Mouse (Mus musculus): ENCODE data around the gene Itga4. TPM values are rescaled to one million over a fixed set of nuclear protein-coding genes. Genes with fewer than 3 reads are reported as not detected.

Gene Itga4
- polyA plus RNA-seq, 1 experiment from 2014 or later, result 5.4 TPM

DNA sequence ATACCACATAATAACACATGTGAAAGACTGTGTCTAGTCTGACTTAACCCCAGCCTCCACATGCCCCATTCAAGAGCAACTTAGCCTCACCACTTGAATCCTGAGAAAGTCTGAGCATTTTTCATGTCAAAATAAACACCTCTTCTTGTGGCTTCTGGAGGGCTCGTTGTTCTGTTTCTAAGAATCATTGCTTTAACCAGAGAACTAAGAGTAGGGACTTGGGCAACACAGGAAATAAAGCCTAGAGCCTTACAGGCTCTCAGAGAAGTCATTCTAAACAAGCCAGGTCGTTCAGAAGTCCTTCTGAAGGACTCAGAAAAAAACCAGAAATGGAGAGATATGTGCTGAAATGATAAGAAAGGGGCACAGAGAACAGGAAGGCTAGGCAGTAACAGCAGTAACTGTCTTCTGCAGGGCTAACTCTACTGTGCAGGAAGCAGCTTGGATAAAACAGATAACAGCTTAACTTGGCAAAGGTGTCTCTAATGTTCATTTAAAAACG is 14.9 kb downstream of the Itga4 start:
- Histone ChIP-seq H3K9ac (no peak overlapping the region), H3K36me3 (no peaks in the 10 kb centered on the region), H3K27me3 (no peaks in the 10 kb centered on the region), H3K9me3 (replicated peaks) (no peaks in the 10 kb centered on the region), H3K4me3 (no peak overlapping the region), H3K27ac (no peak overlapping the region), H3K4me1 (no peaks in the 10 kb centered on the region), H3K4me2 (replicated peaks) (no peak overlapping the region)
- 61% methylated on average over 3 of the region's 3 CpGs for WGBS
- no peak for ATAC-seq (ENCODE audit: low FRiP score)

DNA sequence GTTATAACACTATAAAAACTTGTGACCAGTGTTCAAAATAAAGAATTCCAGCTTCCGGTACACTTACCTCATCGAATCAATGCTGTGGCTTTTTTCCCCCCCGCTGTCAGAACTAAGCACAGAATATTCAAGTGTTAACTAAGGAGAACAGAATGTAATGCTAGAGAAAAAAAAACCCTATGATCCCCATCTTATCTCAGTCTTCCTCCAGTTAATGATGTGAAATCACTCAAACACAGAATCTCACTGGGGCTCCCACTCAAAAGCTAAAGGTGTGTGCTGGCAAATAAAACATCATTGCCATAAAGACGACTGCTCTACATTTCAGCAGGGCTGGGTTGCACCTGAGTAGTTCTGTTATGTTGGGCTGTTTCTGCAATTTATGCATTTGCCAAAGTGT is 16.6 kb downstream of the Itga4 start:
- Histone ChIP-seq H3K4me3 (no peak overlapping the region), H3K27me3 (no peaks in the 10 kb centered on the region), H3K9ac (no peak overlapping the region), H3K36me3 (no peaks in the 10 kb centered on the region), H3K4me2 (replicated peaks) (no peak overlapping the region), H3K4me1 (no peaks in the 10 kb centered on the region), H3K9me3 (replicated peaks) (no peaks in the 10 kb centered on the region), H3K27ac (no peak overlapping the region)
- 94% methylated on average over 4 of the region's 4 CpGs for WGBS
- ATAC-seq (ENCODE audit: low FRiP score), result no peak

GRCm38 (mm10) chr2:79278581-79278980 is 23.4 kb downstream of the Itga4 start:
- Histone ChIP-seq H3K4me2 (replicated peaks) (no peak overlapping the region), H3K27me3 (no peaks in the 10 kb centered on the region), H3K4me3 (no peak overlapping the region), H3K36me3 (no peaks in the 10 kb centered on the region), H3K4me1 (no peaks in the 10 kb centered on the region), H3K27ac (no peak overlapping the region), H3K9me3 (replicated peaks) (no peaks in the 10 kb centered on the region), H3K9ac (no peak overlapping the region)
- no peak for ATAC-seq (ENCODE audit: low FRiP score)

GRCm38 (mm10) chr2:79284206-79284605 is 29.0 kb downstream of the Itga4 start:
- ATAC-seq (ENCODE audit: low FRiP score), result no peak
- Histone ChIP-seq H3K4me1 (no peaks in the 10 kb centered on the region), H3K4me2 (replicated peaks) (no peak overlapping the region), H3K27me3 (no peaks in the 10 kb centered on the region), H3K36me3 (no peaks in the 10 kb centered on the region), H3K9me3 (replicated peaks) (no peaks in the 10 kb centered on the region), H3K9ac (no peak overlapping the region), H3K27ac (no peak overlapping the region), H3K4me3 (no peak overlapping the region)
- 78% methylated on average over 4 of the region's 4 CpGs for WGBS

GRCm38 (mm10) chr2:79290149-79290548 is 34.9 kb downstream of the Itga4 start:
- Histone ChIP-seq H3K9ac (no peak overlapping the region), H3K27ac (no peak overlapping the region), H3K4me3 (no peak overlapping the region), H3K4me1 (no peaks in the 10 kb centered on the region), H3K4me2 (replicated peaks) (no peak overlapping the region), H3K9me3 (replicated peaks) (no peaks in the 10 kb centered on the region), H3K27me3 (no peaks in the 10 kb centered on the region), H3K36me3 (no peaks in the 10 kb centered on the region)
- WGBS, result 77% methylated on average over 1 of the region's 1 CpGs
- ATAC-seq (ENCODE audit: low FRiP score), result no peak

DNA sequence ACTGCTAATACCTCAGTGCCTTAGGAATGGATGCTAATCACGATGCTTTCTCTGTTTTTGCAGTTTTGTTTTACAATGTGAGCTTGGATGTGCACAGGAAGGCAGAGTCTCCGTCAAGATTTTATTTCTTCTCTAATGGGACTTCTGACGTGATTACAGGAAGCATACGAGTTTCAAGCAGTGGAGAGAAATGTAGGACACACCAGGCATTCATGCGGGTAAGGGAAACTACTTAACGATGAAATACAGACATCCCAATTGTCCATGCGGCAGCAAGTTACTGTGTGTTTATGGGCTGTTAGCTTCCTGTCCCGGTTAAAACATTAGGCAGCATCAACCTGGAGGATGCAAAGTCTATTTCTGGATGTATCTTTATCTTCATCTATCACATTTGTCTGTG is 36.7 kb downstream of the Itga4 start:
- no peak for ATAC-seq (ENCODE audit: low FRiP score)
- Histone ChIP-seq H3K27me3 (no peaks in the 10 kb centered on the region), H3K4me3 (no peak overlapping the region), H3K9ac (no peak overlapping the region), H3K4me2 (replicated peaks) (no peak overlapping the region), H3K27ac (no peak overlapping the region), H3K36me3 (no peaks in the 10 kb centered on the region), H3K4me1 (no peaks in the 10 kb centered on the region), H3K9me3 (replicated peaks) (no peaks in the 10 kb centered on the region)
- WGBS, result 84% methylated on average over 8 of the region's 8 CpGs

DNA sequence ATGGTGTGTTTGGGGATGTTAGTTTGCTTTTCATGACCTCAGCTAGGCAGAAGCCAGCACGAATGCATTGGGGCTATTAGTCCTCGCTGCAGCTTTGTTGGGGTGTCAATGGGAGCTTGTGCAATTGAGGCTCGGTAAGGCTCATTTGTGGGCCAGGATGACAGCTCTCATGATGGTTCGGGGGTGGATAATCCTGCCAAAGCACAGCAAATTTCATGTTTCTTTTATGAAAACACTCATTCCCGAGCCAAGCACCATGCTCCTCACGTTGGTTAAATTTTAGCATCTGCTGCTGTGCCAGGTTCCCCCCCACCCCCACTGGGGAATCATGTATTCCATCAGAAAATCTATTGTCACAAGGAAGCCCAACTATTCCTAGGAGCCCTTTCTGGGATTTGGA is 37.2 kb downstream of the Itga4 start:
- Histone ChIP-seq H3K36me3 (no peaks in the 10 kb centered on the region), H3K4me2 (replicated peaks) (no peak overlapping the region), H3K9ac (no peak overlapping the region), H3K27ac (no peak overlapping the region), H3K4me1 (no peaks in the 10 kb centered on the region), H3K27me3 (no peaks in the 10 kb centered on the region), H3K4me3 (no peak overlapping the region), H3K9me3 (replicated peaks) (no peaks in the 10 kb centered on the region)
- ATAC-seq (ENCODE audit: low FRiP score), result no peak
- WGBS, result 71% methylated on average over 6 of the region's 6 CpGs

DNA sequence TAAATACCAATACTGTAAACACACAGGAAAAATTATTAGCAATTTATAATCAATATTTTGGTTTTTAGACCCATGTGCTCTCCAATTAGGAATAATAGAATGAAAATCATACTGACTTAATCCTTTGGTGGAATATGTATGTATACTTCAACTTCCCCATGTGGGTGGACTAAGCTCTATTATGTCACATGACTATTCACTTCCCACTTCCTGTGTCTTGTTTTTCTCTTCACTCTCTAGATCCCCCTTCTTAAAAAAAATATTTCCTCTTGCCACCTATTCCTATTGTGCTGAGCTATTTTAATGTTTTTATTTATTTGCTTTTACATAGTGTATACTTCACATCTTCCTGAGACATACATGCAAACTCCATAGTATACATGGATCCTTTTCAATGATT is 47.2 kb downstream of the Itga4 start:
- Histone ChIP-seq H3K9ac (no peak overlapping the region), H3K9me3 (replicated peaks) (no peaks in the 10 kb centered on the region), H3K4me2 (replicated peaks) (no peak overlapping the region), H3K4me3 (no peak overlapping the region), H3K4me1 (no peaks in the 10 kb centered on the region), H3K27ac (no peak overlapping the region), H3K27me3 (no peaks in the 10 kb centered on the region), H3K36me3 (no peaks in the 10 kb centered on the region)
- no peak for ATAC-seq (ENCODE audit: low FRiP score)

DNA sequence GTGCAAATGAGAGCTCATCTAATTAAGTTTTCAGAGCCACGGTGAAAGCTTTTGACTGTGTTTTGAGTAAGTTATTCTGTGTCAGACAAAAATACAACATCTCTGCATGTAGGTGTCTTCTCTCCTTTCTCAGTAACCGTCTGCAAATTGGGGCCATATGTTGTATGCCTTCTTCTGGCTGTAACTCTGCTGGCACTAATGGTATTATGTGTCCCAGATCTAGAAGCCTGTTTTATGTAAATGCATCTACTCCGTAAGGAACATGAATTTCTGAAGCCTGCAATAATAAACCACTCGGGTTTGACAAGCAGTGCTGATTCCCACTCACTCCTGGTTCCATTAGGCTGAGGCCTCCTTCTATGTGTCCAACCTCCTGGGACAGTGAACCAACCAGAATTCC is 52.3 kb downstream of the Itga4 start:
- WGBS, result 78% methylated on average over 4 of the region's 4 CpGs
- no peak overlapping the region for H3K4me2 ChIP-seq (replicated peaks)
- no peaks in the 10 kb centered on the region for H3K4me1 ChIP-seq
- no peaks in the 10 kb centered on the region for H3K36me3 ChIP-seq
- H3K27ac ChIP-seq, result no peak overlapping the region
- H3K9ac ChIP-seq, result no peak overlapping the region
- H3K27me3 ChIP-seq, result no peaks in the 10 kb centered on the region
- ATAC-seq (ENCODE audit: low FRiP score), result no peak
- no peaks in the 10 kb centered on the region for H3K9me3 ChIP-seq (replicated peaks)
- no peak overlapping the region for H3K4me3 ChIP-seq

DNA sequence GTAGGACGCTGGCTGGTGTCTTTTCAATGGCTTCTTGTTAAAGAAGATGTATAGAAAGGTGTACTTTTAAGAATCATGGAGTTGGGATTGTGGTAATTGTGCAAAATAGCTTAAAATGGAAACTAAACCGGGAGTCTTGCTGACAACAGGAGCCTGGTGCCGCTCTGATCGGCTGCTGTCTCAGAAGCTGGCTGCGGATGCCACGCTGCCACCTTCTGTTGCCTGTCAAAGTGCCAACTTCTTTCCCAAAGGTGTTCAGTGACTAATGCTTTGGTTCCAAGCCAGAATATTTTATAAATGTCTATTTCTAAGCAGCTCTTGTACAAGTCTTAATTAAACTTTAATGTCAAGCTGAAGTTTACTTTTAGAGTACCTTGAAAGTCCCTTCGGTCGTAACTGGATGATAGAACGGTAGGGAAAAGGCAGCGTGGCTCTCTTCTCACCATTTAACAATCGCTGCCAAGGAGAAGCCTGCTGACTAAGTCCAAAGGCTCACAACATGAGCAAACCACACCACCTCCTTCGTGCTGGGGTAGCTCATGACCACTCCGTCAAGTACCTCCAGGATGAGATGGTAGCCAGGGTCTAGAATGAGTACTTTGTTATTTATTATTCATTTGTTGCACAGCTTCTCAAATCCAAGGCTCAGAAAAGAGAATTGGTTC is 54.4 kb downstream of the Itga4 start:
- Histone ChIP-seq H3K36me3 (no peaks in the 10 kb centered on the region), H3K4me1 (no peaks in the 10 kb centered on the region), H3K4me3 (no peak overlapping the region), H3K4me2 (replicated peaks) (no peak overlapping the region), H3K9me3 (replicated peaks) (no peaks in the 10 kb centered on the region), H3K27me3 (no peaks in the 10 kb centered on the region), H3K9ac (no peak overlapping the region), H3K27ac (no peak overlapping the region)
- no peak for ATAC-seq (ENCODE audit: low FRiP score)
- 92% methylated on average over 13 of the region's 13 CpGs for WGBS

GRCm38 (mm10) chr2:79312499-79312898 is 57.3 kb downstream of the Itga4 start:
- Histone ChIP-seq H3K4me2 (replicated peaks) (no peak overlapping the region), H3K9me3 (replicated peaks) (no peaks in the 10 kb centered on the region), H3K36me3 (no peaks in the 10 kb centered on the region), H3K9ac (no peak overlapping the region), H3K27me3 (no peaks in the 10 kb centered on the region), H3K4me3 (no peak overlapping the region), H3K27ac (no peak overlapping the region), H3K4me1 (no peaks in the 10 kb centered on the region)
- ATAC-seq (ENCODE audit: low FRiP score), result no peak
- 84% methylated on average over 4 of the region's 4 CpGs for WGBS

DNA sequence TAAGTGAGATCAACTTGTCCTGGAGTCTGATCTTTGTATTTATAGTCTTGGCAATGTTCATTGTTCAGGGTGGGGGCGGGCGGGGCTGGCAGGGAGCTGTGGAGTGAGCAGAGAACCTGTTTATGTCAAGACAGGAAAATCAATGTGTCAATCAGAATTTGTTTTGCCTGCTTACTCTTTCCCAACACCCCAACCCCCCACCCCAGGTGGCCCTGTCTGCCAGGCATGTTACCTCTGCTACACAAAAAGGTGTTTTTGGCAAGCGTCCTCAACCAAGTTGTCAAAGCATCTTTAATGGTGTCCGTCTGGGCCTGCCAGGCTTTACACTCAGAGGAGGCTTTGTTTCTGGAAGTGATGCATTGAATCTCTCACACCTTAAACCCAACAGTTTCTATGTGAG is 59.9 kb downstream of the Itga4 start:
- ATAC-seq (ENCODE audit: low FRiP score), result no peak
- 89% methylated on average over 4 of the region's 4 CpGs for WGBS
- H3K4me1 ChIP-seq, result no peaks in the 10 kb centered on the region
- H3K9ac ChIP-seq, result no peak overlapping the region
- H3K4me3 ChIP-seq, result no peak overlapping the region
- no peaks in the 10 kb centered on the region for H3K27me3 ChIP-seq
- H3K4me2 ChIP-seq (replicated peaks), result no peak overlapping the region
- H3K9me3 ChIP-seq (replicated peaks), result no peaks in the 10 kb centered on the region
- no peaks in the 10 kb centered on the region for H3K36me3 ChIP-seq
- no peak overlapping the region for H3K27ac ChIP-seq

DNA sequence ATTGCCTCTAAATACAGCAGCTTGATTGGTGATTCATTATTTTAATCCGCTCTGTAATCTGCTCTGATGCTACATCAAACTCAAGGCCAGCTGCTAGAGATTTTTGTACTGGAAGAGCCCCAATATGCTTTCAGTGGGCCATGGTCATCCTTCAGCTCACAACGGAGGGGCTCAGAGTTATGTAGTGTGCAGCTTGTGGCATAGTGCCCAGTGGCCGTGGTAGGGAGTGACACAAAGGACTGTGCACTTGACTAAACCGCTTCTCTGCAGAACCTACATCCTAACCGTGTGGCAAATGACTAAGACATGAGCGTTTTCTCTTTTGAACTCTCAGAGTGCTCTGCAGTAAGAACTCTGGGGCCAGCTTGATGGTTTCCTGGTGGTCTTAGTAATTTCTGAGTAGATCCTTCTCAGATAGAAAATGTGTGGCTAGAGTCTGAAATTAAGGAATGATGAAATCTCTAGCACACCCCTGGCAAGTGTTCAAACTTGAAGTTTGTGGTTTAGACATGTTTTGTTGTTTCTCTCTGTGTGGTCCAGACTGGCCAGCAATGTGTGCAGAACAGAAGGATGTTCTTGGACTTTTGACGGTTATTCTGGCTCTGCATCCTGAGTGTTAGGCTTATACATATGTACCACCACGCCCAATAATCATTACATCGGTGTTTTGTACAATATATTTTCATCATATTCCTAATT is 61.1 kb downstream of the Itga4 start:
- Histone ChIP-seq H3K4me2 (replicated peaks) (no peak overlapping the region), H3K27me3 (no peaks in the 10 kb centered on the region), H3K4me3 (no peak overlapping the region), H3K4me1 (no peaks in the 10 kb centered on the region), H3K9me3 (replicated peaks) (no peaks in the 10 kb centered on the region), H3K9ac (no peak overlapping the region), H3K27ac (no peak overlapping the region), H3K36me3 (no peaks in the 10 kb centered on the region)
- 94% methylated on average over 9 of the region's 9 CpGs for WGBS
- no peak for ATAC-seq (ENCODE audit: low FRiP score)

All from hindbrain, embryonic 12.5 days (tissue).